Mouse (Mus musculus): ENCODE results near the gene Glce. TPM values are rescaled to one million over a fixed set of nuclear protein-coding genes. Genes with fewer than 3 reads are reported as not detected.

Gene Glce
- polyA plus RNA-seq, 1 experiment, result 3.5 TPM

DNA sequence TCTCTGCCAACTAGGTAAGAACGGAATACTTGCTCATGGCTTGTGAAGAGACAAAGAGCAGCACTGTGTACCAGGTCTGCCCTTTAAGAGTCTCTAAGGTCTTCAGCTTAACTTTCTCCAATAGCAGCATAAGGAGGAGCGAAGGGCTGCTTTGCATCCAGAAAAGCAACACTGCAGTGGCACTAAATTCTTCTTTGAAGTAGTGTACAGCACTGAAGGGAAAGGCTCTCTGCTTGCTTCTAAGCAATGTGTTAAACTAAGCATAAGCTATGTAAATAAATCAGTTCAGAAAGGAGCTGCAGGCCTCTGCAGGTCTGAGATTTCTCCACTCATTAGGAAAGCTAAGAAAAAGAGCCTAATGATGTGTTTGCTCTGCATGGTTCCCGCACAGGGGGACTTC, 40.9 kb downstream of the Glce start:
- Histone ChIP-seq H3K36me3 (ENCODE audit: control insufficient read depth, insufficient read depth, low read length) (no peaks in the 10 kb centered on the region), H3K4me3 (ENCODE audit: control insufficient read depth, insufficient read depth, low read length) (no peak overlapping the region), H3K27ac (ENCODE audit: control insufficient read depth, insufficient read depth, low read length) (no peak overlapping the region), H3K27me3 (ENCODE audit: control insufficient read depth, insufficient read depth, low read length) (no peaks in the 10 kb centered on the region), H3K4me1 (replicated peaks; ENCODE audit: control insufficient read depth, insufficient read depth, low read length) (no peaks in the 10 kb centered on the region)
- 89% methylated on average over 3 of the region's 3 CpGs for WGBS
- TF ChIP-seq CTCF (IDR thresholded peaks at IDR 0.05; ENCODE audit: borderline replicate concordance, control insufficient read depth, extremely low read depth, insufficient read depth, low read length, poor library complexity), result no peak
- no peak for TF ChIP-seq POLR2A (IDR thresholded peaks at IDR 0.05; ENCODE audit: control insufficient read depth, extremely low read depth, insufficient read depth, low read length, poor library complexity)
- DNase-seq, result no peak

DNA sequence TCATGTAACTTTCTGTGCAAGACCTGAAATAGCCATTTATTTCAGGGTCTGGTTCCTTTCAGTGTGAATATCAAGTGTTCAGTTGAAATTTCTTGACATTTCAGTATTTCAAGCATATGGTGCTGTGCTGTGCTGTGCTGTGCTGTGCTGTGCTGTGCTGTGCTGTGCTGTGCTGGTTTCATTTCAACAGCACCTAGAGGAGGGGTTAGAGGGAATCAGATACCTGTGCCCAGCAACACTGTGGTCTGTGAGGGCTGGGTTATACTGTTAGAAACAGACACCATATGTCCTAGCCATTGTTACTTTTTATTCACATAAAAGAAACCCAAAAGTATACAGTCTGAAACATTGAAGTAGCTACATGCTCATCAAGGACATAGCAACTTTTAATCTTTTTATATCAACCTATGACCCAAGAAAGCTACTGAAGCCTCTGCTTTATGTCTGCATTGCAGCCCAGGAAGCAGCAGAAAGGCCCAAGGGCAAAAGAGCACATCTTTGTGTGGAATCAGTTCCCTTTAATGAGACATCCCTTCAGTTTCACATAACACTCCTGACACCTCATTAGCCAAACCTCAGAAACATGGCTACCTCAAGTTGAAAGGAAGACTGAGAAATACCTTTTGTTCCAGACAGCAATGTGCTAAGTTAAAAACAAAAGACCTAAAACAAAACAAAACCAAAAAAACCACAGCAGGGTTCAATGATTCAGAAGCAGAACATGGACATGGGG, 42.3 kb downstream of the Glce start:
- Histone ChIP-seq H3K27me3 (ENCODE audit: control insufficient read depth, insufficient read depth, low read length) (no peaks in the 10 kb centered on the region), H3K27ac (ENCODE audit: control insufficient read depth, insufficient read depth, low read length) (no peak overlapping the region), H3K4me3 (ENCODE audit: control insufficient read depth, insufficient read depth, low read length) (no peak overlapping the region), H3K36me3 (ENCODE audit: control insufficient read depth, insufficient read depth, low read length) (no peaks in the 10 kb centered on the region), H3K4me1 (replicated peaks; ENCODE audit: control insufficient read depth, insufficient read depth, low read length) (no peaks in the 10 kb centered on the region)
- no peak for TF ChIP-seq POLR2A (IDR thresholded peaks at IDR 0.05; ENCODE audit: control insufficient read depth, extremely low read depth, insufficient read depth, low read length, poor library complexity)
- no peak for TF ChIP-seq CTCF (IDR thresholded peaks at IDR 0.05; ENCODE audit: borderline replicate concordance, control insufficient read depth, extremely low read depth, insufficient read depth, low read length, poor library complexity)
- DNase-seq, result no peak

DNA sequence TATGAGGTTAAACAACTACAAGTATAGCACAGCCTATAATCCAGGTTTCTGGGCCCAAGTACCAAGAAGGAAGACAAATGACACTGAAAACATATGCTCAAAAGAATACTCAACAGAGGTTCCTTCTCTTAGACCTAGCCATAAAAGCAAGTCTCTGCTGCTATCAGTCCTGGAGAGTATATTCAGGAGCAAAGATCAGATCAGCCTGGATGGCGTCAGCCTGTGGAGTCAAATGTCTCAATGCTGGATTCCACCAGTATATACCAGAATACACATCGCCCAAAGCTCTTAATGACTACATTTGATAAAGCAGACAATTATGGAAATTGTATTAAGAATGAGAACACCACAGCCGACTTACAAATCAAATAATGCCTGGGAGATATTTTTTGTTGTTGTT, 60.2 kb downstream of the Glce start:
- 97% methylated on average over 3 of the region's 3 CpGs for WGBS
- H3K4me3 ChIP-seq (ENCODE audit: control insufficient read depth, insufficient read depth, low read length), result no peak overlapping the region

DNA sequence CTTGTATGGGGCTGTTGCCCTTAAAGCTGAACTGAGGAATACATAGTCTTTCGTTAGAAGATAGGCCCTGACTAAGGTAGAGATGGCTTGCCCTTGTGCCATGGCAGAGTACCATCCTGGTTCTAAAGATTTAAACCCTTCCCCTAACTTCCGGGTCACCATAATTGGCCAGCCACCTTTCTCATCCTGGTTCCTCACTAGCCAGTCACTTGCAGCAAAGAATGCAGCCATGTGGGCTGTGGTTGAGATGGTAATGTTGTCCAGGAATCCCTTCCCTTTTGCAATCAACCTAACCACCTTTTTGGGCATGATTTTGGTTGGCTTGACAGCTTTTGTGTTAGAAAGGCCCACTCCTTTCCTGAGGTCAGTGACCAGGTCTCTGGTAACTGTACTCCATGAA, 62.0 kb downstream of the Glce start:
- TF ChIP-seq CTCF (IDR thresholded peaks at IDR 0.05; ENCODE audit: borderline replicate concordance, control insufficient read depth, extremely low read depth, insufficient read depth, low read length, poor library complexity) (no peak), POLR2A (IDR thresholded peaks at IDR 0.05; ENCODE audit: control insufficient read depth, extremely low read depth, insufficient read depth, low read length, poor library complexity) (no peak)
- Histone ChIP-seq H3K4me3 (ENCODE audit: control insufficient read depth, insufficient read depth, low read length) (no peak overlapping the region), H3K27me3 (ENCODE audit: control insufficient read depth, insufficient read depth, low read length) (no peaks in the 10 kb centered on the region), H3K4me1 (replicated peaks; ENCODE audit: control insufficient read depth, insufficient read depth, low read length) (no peaks in the 10 kb centered on the region), H3K27ac (ENCODE audit: control insufficient read depth, insufficient read depth, low read length) (no peak overlapping the region), H3K36me3 (ENCODE audit: control insufficient read depth, insufficient read depth, low read length) (no peaks in the 10 kb centered on the region; the same call in 1 of the 2 replicates)
- WGBS, result 97% methylated on average over 2 of the region's 2 CpGs
- no peak for DNase-seq

More for the DNA sequence above, 60.2 kb downstream of the Glce start:
- Histone ChIP-seq H3K27ac (ENCODE audit: control insufficient read depth, insufficient read depth, low read length) (no peak overlapping the region), H3K27me3 (ENCODE audit: control insufficient read depth, insufficient read depth, low read length) (no peaks in the 10 kb centered on the region), H3K4me1 (replicated peaks; ENCODE audit: control insufficient read depth, insufficient read depth, low read length) (no peaks in the 10 kb centered on the region), H3K36me3 (ENCODE audit: control insufficient read depth, insufficient read depth, low read length) (no peaks in the 10 kb centered on the region; the same call in 1 of the 2 replicates)
- TF ChIP-seq POLR2A (IDR thresholded peaks at IDR 0.05; ENCODE audit: control insufficient read depth, extremely low read depth, insufficient read depth, low read length, poor library complexity), result no peak
- no peak for TF ChIP-seq CTCF (IDR thresholded peaks at IDR 0.05; ENCODE audit: borderline replicate concordance, control insufficient read depth, extremely low read depth, insufficient read depth, low read length, poor library complexity)
- DNase-seq, result no peak

DNA sequence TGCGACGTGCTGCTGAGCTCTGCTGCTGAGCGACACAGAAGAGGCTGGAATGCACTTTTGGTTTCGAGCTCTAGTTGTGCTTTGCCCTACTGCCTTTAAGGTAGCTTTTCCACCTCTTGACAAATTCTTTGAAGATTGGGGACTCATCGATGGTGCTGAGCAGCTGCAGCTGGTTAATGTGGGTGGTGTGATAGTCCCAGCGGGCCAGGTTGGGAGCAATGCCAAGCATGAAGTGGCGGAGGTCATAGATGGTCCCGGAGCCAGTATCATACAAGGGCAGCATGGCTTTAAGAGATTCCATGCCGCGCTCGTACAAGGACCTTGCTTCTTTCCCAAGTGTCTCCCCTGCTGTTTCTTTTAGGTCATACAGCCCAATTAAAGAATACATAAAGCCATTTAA, 62.5 kb downstream of the Glce start:
- no peak overlapping the region for H3K27ac ChIP-seq (ENCODE audit: control insufficient read depth, insufficient read depth, low read length)
- H3K36me3 ChIP-seq (ENCODE audit: control insufficient read depth, insufficient read depth, low read length), result no peaks in the 10 kb centered on the region; the same call in 1 of the 2 replicates
- no peak overlapping the region for H3K4me3 ChIP-seq (ENCODE audit: control insufficient read depth, insufficient read depth, low read length)
- no peaks in the 10 kb centered on the region for H3K27me3 ChIP-seq (ENCODE audit: control insufficient read depth, insufficient read depth, low read length)
- 90% methylated on average over 11 of the region's 11 CpGs for WGBS
- TF ChIP-seq CTCF (IDR thresholded peaks at IDR 0.05; ENCODE audit: borderline replicate concordance, control insufficient read depth, extremely low read depth, insufficient read depth, low read length, poor library complexity), result no peak; the same call in 1 of the 2 replicates
- TF ChIP-seq POLR2A (IDR thresholded peaks at IDR 0.05; ENCODE audit: control insufficient read depth, extremely low read depth, insufficient read depth, low read length, poor library complexity), result no peak
- H3K4me1 ChIP-seq (replicated peaks; ENCODE audit: control insufficient read depth, insufficient read depth, low read length), result no peaks in the 10 kb centered on the region
- DNase-seq, result no peak

DNA sequence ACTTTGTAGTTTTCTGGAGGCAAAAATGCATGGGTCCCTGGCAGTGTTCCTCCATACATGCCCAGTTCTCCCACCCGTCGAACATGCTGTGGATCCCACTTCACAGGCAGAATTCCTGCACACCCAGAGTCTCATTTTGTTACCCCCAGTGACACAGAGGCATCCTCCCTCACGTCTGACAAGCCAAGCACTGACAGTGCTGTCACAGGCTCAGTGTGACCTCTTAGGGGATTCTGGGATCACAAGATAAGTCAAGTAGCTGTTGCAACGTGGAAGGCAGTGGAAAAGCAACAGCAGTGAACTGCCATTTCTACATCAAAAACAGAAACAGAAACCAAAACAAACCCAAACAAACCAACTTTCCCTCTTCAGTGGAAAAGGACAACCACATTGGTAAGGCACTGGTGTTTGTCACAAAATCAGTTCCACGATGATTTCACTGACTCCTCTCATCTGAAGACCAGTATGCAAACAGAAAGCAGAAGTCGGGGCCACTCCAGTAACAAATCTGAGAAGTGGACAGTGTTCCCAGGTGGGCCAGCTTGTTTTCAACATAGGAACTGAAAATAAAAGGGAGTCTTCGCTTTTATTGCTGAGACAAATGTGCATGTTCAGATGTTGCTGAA, 64.5 kb downstream of the Glce start:
- TF ChIP-seq CTCF (IDR thresholded peaks at IDR 0.05; ENCODE audit: borderline replicate concordance, control insufficient read depth, extremely low read depth, insufficient read depth, low read length, poor library complexity), result no peak
- TF ChIP-seq POLR2A (IDR thresholded peaks at IDR 0.05; ENCODE audit: control insufficient read depth, extremely low read depth, insufficient read depth, low read length, poor library complexity), result no peak
- H3K4me1 ChIP-seq (replicated peaks; ENCODE audit: control insufficient read depth, insufficient read depth, low read length), result no peaks in the 10 kb centered on the region
- no peak for DNase-seq
- H3K4me3 ChIP-seq (ENCODE audit: control insufficient read depth, insufficient read depth, low read length), result no peak overlapping the region
- WGBS, result 48% methylated on average over 7 of the region's 7 CpGs
- H3K36me3 ChIP-seq (ENCODE audit: control insufficient read depth, insufficient read depth, low read length), result no peaks in the 10 kb centered on the region; the same call in 1 of the 2 replicates
- H3K27me3 ChIP-seq (ENCODE audit: control insufficient read depth, insufficient read depth, low read length), result no peaks in the 10 kb centered on the region
- no peak overlapping the region for H3K27ac ChIP-seq (ENCODE audit: control insufficient read depth, insufficient read depth, low read length)

Data from thymus, adult 2 months (tissue).